Mouse (Mus musculus): ENCODE results near the gene Wdr26. TPM values are rescaled to one million over a fixed set of nuclear protein-coding genes. Genes with fewer than 3 reads are reported as not detected.

Gene Wdr26
- polyA plus RNA-seq, 1 experiment from 2014 or later, result 40.1 TPM

DNA sequence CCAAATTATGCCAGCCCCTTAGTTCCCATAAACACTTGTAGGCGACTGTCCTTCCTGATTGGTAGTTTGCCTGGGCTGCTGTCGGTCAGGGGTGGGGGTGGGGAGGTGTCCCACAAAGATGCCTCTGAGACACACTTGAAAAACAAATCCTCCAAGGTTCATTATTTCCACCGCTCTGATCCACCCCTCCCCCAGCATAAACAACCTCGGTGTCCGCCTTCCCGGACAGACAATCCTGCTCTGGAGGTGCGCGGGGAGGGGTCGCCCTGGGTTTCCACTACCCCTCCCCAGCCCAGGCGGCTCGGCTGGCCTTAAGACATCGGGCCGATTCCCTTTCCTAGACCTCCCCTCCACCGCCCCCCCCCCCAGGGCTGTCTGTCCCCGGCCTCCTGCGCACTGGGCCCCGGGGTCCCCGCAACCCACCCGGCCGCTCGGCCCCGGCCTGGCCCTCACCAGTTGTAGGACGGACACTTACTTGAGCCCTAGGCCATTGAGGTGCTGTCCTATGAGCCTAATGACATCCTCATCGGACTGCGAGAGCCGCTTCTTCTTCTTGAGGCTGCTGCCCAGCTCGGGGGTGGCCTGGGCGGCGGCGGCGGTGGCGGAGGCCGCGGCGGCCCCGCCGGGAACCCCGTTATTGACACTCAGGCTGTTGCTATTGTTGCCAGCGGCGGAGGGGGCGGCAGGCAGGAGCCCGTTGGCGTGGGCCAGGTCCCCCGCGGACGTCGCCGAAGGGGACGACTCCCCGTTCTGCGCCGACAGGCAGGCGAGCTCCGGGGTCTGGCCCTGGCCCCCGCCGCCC is 999 bp downstream of the Wdr26 start:
- DNase-seq, result peak; percentile 76
- peak; percentile 32 for ATAC-seq
- Histone ChIP-seq H3K9me3 (ENCODE audit: low read length) (no peaks in the 10 kb centered on the region), H3K4me2 (ENCODE audit: low read depth, low read length) (peak overlapping the region; percentile 95), H3K27ac (ENCODE audit: low read depth) (peak overlapping the region; percentile 100), H3K4me3 (ENCODE audit: low read depth, low read length) (peak overlapping the region; percentile 97), H3K4me1 (ENCODE audit: insufficient read depth) (peaks cover 23% of the 10 kb centered on the region), H3K9ac (replicated peaks) (peak overlapping the region; percentile 100), H3K27me3 (ENCODE audit: insufficient read depth, low read length) (no peaks in the 10 kb centered on the region), H3K36me3 (replicated peaks; ENCODE audit: insufficient read depth, low read length) (peaks cover 29% of the 10 kb centered on the region)
- 1% methylated on average over 44 of the region's 56 CpGs for WGBS (ENCODE audit: insufficient replicate concordance)
- TF ChIP-seq CTCF (IDR thresholded peaks at IDR 0.05; ENCODE audit: low read depth) (no peak), EP300 (IDR thresholded peaks at IDR 0.05; ENCODE audit: low read depth) (no peak)

DNA sequence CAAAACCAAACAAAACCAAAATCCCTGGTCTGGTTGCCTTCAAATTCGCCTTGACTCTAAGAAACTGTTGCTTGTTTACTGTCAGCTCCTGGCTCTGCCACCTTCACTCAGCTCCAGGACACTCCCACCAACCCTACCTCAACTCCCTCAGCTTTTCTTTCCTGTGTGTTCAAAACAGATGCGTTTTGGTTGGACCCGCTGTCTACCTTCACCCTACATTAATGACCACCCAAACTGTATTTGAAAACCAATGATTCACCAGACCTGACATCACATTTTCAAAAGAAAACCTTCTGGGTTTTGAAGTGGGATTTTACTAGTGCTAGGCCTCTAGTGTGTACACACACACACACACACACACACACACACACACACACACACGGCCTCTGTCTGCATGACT is 1.7 kb downstream of the Wdr26 start:
- H3K27ac ChIP-seq (ENCODE audit: low read depth), result peak overlapping the region; percentile 100
- 0 out of 2 replicates have a peak, but pooled peaks have one; percentile 6 for ATAC-seq
- 6% methylated on average over 4 of the region's 4 CpGs for WGBS (ENCODE audit: insufficient replicate concordance)

GRCm38 (mm10) chr1:181199446-181199845 is 12.4 kb downstream of the Wdr26 start:
- WGBS (ENCODE audit: insufficient replicate concordance), result 92% methylated on average over 4 of the region's 4 CpGs
- Histone ChIP-seq H3K4me3 (ENCODE audit: low read depth, low read length) (no peak overlapping the region), H3K4me2 (ENCODE audit: low read depth, low read length) (no peak overlapping the region), H3K9ac (replicated peaks) (no peak overlapping the region), H3K36me3 (replicated peaks; ENCODE audit: insufficient read depth, low read length) (peaks cover 81% of the 10 kb centered on the region), H3K27me3 (ENCODE audit: insufficient read depth, low read length) (no peaks in the 10 kb centered on the region), H3K27ac (ENCODE audit: low read depth) (no peak overlapping the region), H3K9me3 (ENCODE audit: low read length) (no peaks in the 10 kb centered on the region), H3K4me1 (ENCODE audit: insufficient read depth) (no peaks in the 10 kb centered on the region)
- TF ChIP-seq EP300 (IDR thresholded peaks at IDR 0.05; ENCODE audit: low read depth) (no peak), CTCF (IDR thresholded peaks at IDR 0.05; ENCODE audit: low read depth) (no peak)
- no peak for ATAC-seq
- no peak for DNase-seq

More for the DNA sequence above, 1.7 kb downstream of the Wdr26 start:
- Histone ChIP-seq H3K4me2 (ENCODE audit: low read depth, low read length) (peak overlapping the region; percentile 95), H3K9me3 (ENCODE audit: low read length) (no peaks in the 10 kb centered on the region), H3K4me1 (ENCODE audit: insufficient read depth) (peaks cover 19% of the 10 kb centered on the region), H3K27me3 (ENCODE audit: insufficient read depth, low read length) (no peaks in the 10 kb centered on the region), H3K36me3 (replicated peaks; ENCODE audit: insufficient read depth, low read length) (peaks cover 35% of the 10 kb centered on the region), H3K9ac (replicated peaks) (peak overlapping the region; percentile 100), H3K4me3 (ENCODE audit: low read depth, low read length) (peak overlapping the region; percentile 97)
- TF ChIP-seq EP300 (IDR thresholded peaks at IDR 0.05; ENCODE audit: low read depth) (no peak), CTCF (IDR thresholded peaks at IDR 0.05; ENCODE audit: low read depth) (no peak)
- DNase-seq, result no peak

GRCm38 (mm10) chr1:181188925-181189324 is 22.9 kb downstream of the Wdr26 start:
- H3K27ac ChIP-seq (ENCODE audit: low read depth), result no peak overlapping the region
- 54% methylated on average over 4 of the region's 4 CpGs for WGBS (ENCODE audit: insufficient replicate concordance)

GRCm38 (mm10) chr1:181170210-181170609 is 41.6 kb downstream of the Wdr26 start:
- 35% methylated on average over 8 of the region's 8 CpGs for WGBS (ENCODE audit: insufficient replicate concordance)
- no peaks in the 10 kb centered on the region for H3K4me1 ChIP-seq (ENCODE audit: insufficient read depth)
- H3K9me3 ChIP-seq (ENCODE audit: low read length), result no peaks in the 10 kb centered on the region
- peaks cover 35% of the 10 kb centered on the region for H3K36me3 ChIP-seq (replicated peaks; ENCODE audit: insufficient read depth, low read length)
- TF ChIP-seq CTCF (IDR thresholded peaks at IDR 0.05; ENCODE audit: low read depth) (no peak), EP300 (IDR thresholded peaks at IDR 0.05; ENCODE audit: low read depth) (no peak)
- peak overlapping the region; percentile 68 for H3K27ac ChIP-seq (ENCODE audit: low read depth)
- DNase-seq (peak; percentile 45), ATAC-seq (peak; percentile 30; the same call in 1 of the 2 replicates)
- no peaks in the 10 kb centered on the region for H3K27me3 ChIP-seq (ENCODE audit: insufficient read depth, low read length)
- no peak overlapping the region for H3K9ac ChIP-seq (replicated peaks)
- no peak overlapping the region for H3K4me3 ChIP-seq (ENCODE audit: low read depth, low read length)
- peak overlapping the region; percentile 2; the same call in 1 of the 2 replicates for H3K4me2 ChIP-seq (ENCODE audit: low read depth, low read length)

More at GRCm38 (mm10) chr1:181188925-181189324, 22.9 kb downstream of the Wdr26 start:
- Histone ChIP-seq H3K36me3 (replicated peaks; ENCODE audit: insufficient read depth, low read length) (peaks cover 90% of the 10 kb centered on the region), H3K4me1 (ENCODE audit: insufficient read depth) (no peaks in the 10 kb centered on the region), H3K9ac (replicated peaks) (no peak overlapping the region), H3K9me3 (ENCODE audit: low read length) (no peaks in the 10 kb centered on the region), H3K4me3 (ENCODE audit: low read depth, low read length) (no peak overlapping the region), H3K27me3 (ENCODE audit: insufficient read depth, low read length) (no peaks in the 10 kb centered on the region), H3K4me2 (ENCODE audit: low read depth, low read length) (no peak overlapping the region)
- no peak for DNase-seq
- no peak for TF ChIP-seq EP300 (IDR thresholded peaks at IDR 0.05; ENCODE audit: low read depth)
- TF ChIP-seq CTCF (IDR thresholded peaks at IDR 0.05; ENCODE audit: low read depth), result no peak
- 0 out of 2 replicates have a peak, but pooled peaks have one; percentile 16 for ATAC-seq

GRCm38 (mm10) chr1:181168377-181168776 is 43.4 kb downstream of the Wdr26 start:
- WGBS (ENCODE audit: insufficient replicate concordance), result 78% methylated on average over 3 of the region's 3 CpGs
- H3K4me3 ChIP-seq (ENCODE audit: low read depth, low read length), result no peak overlapping the region

More at GRCm38 (mm10) chr1:181168377-181168776, 43.4 kb downstream of the Wdr26 start:
- Histone ChIP-seq H3K4me1 (ENCODE audit: insufficient read depth) (no peaks in the 10 kb centered on the region), H3K9me3 (ENCODE audit: low read length) (no peaks in the 10 kb centered on the region), H3K9ac (replicated peaks) (no peak overlapping the region), H3K27me3 (ENCODE audit: insufficient read depth, low read length) (no peaks in the 10 kb centered on the region), H3K36me3 (replicated peaks; ENCODE audit: insufficient read depth, low read length) (peaks cover 30% of the 10 kb centered on the region), H3K4me2 (ENCODE audit: low read depth, low read length) (no peak overlapping the region), H3K27ac (ENCODE audit: low read depth) (no peak overlapping the region)
- TF ChIP-seq CTCF (IDR thresholded peaks at IDR 0.05; ENCODE audit: low read depth) (no peak), EP300 (IDR thresholded peaks at IDR 0.05; ENCODE audit: low read depth) (no peak)
- ATAC-seq (no peak), DNase-seq (no peak)

Measured in liver, postnatal 0 days (tissue).